Mouse (Mus musculus): ENCODE data around the gene Ugt8a.

Gene Ugt8a

DNA sequence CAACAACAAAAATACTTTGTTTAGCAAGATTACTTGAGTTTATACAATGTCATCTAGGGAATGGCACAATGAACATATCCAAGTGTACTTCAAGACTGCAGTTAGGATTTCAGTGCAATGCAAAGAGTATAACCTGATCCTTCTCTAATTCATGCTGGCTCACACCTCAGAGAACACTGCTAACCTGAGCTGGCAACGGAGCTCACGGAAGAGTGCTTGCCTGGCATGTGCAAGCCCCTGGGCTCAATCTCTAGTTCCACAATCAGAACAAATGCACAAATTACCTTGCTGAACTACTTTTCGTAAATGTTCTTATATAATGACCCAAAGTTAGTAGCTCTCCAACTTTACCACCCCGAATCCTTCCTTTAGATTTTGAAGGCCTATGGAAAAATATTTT is 68.5 kb downstream of the Ugt8a start:
- DNase-seq (ENCODE audit: low read depth, low spot score), result no peak

DNA sequence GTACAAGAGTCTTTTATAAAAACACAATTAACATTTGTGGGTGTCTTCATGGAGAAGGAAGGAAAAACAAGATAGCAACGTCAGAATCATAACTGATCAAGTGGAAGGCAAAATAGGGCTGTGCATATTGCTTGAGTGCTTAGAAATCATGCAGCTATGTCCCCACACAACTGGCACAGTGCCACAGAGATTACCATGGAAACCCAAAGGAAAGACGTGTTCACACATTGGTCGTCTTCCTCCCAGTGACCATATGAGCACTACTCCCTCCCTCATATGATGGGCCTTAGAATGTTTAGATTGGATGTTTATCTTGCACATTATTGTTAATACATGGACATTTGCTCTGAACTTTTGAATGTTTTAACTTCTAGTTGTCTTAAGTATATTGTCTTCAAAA is 76.8 kb downstream of the Ugt8a start:
- DNase-seq (ENCODE audit: low read depth, low spot score), result no peak

DNA sequence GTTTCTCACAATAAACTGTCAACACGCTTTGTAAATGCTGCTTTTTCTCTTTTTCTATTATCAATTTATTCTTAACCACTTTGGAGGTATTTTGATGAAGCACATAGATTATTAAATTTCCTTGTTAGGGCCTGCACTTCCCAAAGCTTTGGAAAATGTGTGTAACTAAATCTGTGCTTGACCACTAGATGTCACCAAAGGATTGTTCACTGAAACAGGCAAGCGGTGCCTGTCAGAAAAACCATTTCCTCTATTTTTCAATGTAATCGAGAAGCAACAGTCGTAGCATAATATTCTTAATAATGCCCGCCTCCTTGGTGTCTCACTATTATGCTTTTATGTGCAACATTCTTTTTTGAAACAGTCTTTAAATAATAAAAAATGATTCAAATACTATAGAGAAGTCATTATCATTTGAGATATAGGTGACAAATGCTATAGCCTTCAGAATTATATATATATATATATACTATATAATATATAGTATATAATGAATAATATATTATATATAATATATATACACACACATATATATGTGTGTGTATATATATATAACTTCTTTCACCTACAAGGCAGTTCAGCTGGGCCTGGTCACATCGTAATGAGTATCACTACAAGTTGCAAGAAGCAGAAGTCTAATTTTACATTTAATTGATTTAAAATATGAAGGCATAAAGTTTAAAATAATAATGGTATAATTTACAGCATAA is 89.1 kb downstream of the Ugt8a start:
- peak; percentile 75 for DNase-seq (ENCODE audit: low read depth, low spot score)

DNA sequence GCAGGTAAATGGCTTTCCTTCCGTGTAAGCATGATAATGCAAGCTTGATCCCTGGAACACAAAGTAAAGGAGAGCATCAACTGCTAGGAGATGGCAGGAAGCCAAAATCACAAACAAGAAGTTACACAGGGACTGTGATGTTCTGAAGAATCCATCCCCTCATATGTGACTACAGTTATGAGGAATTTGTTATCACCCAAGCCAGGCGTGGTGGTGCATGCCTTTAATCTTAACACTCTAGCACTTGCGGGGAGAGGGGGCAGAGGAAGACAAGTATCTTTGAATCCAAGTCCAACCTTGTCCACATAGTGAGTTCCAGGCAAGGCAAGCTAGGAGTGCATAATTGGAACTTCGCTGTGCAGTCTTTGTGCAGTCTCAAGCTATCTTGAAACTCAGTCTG is 110.4 kb downstream of the Ugt8a start:
- DNase-seq (ENCODE audit: low read depth, low spot score), result no peak

DNA sequence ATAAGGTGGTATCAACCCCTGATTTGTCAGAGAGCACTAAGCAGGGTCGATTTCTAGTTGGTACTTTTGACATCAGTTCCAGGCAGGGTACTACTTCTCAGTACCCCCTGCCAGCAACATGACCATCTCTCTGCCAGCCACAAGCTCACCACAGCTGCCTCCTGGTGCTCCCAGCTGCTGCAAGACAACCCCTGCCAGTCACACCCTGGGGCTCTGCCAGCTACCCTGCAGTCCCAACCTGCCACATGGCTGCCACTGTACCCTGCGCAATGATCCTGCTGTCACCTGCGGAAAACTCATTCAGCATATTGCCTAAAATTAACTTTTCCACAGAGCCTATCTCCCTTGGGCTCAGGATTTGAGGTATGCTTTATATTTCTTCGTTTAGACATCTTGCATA is 111.2 kb downstream of the Ugt8a start:
- DNase-seq (ENCODE audit: low read depth, low spot score), result no peak

DNA sequence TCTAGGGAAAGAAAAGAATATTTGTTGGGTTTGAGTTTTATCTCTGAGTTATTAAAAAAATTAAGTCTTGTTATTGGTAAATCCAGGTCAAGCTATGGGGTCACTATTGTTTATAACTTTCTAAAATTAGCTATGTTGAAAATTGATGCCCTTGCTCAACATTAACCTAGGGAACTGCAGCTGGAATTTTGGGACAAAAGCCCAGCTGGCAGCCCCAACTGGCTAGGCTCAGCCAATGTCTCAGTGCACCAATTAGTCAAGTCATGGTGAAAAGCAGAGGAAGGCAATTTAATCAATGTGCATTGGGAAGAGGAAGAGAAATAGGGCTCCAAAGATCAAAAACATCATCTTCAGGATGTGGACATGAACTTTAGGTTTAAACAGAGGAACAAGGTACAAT is 118.7 kb downstream of the Ugt8a start:
- DNase-seq (ENCODE audit: low read depth, low spot score), result no peak
